Mouse (Mus musculus) Muller cell, postnatal 12 days (primary cell): ENCODE data around the gene Mybl2.
A peak's percentile ranks its signal among the peaks of the same experiment; 100 is the strongest.
"Not testable (repeated sequence)": the region's sequence is repeated elsewhere in the genome, so short reads cannot be mapped to it uniquely, and the experiment has no call there.

Experiments used
- DNase-seq: peaks from one replicate; pipeline ENCODE4 v3.0.0-alpha.2; 2015; ENCODE audit errors: inconsistent ontology term

The Mybl2 gene

DNA sequence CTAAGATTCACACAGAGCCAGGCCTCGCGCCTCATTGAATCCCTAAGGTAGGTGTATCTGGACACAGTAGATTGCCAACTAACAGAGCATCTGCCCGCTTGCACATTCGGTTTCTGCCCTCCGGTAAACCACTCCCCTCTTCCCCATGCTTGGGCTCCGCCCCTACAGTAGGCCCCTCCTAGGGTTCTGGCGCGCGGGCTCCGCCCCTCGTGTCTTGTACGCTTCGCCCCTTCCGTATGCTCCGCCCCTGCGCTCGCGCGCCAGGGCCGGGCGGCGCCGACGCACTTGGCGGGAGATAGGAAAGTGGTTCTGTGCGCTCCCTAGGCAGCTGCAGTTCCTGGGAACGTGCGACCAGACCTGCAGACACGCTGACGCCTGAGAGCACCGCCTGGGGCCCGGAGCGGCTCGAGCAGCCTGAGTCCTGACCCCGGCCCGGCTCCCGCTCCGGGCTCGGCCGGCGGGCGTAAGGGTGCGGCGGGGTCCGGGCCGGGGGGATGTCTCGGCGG lies at the start of gene Mybl2:
Gene Mybl2 (plus strand): TSS at position 353 of the 506 bp plus-strand sequence.
- DNase-seq, result peak; percentile 98

DNA sequence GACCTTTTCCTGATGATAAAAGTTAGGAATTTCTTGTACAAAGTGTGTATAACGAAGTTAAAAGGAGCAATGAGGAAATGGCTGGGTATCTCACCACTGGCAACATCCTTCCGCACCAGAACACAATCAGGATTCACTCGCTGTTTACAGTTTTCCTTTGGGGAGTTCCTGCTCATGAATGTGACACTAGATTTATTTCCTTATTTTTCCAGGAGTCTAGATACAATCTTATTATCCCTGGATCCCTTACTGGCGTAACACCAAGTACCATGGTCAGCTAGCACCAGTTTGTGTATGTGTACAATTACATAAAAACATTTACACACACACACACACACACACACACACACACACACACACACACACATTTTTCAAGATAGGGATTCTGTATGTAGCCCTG lies 47.2 kb upstream of the Mybl2 start:
- DNase-seq, result no peak

DNA sequence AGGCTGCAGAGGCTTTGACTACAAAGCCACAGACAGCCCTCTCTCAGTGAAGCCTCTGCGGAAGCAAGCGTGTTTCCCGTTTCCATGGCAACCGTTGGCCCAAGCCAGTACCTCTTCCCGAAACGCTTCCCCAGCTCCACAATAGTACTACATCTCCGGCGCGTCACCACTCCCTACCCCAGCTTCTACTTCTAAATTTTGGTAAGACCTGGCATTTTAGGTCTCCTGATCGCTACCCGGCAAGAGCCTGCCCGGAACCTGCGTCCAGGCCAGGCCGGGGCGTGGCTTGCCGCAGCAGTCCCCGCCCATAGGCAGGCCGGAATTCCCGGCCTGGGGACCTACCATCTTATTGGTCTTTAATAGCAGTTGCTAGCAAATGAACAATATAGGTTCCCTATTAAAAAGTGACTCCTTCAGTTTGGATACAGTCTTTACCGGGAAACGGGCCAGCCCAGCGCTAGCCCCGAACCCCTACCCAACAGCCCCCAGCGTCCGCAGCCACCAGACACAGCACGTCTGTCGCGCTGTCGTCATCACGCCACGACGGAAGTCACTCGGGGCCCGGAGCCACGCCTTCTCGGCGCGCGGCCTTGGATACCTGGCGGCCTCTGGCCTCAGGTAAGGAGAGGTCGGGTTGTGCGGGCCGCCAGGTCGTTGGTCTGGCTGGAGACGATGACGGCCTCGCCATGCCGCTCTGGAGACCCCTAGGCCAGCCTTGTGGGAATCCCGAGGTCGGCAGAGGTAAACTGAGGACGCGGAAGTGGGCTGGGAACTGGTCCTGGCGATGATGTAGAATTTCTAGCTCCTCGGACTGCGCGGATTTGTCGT lies 37.4 kb upstream of the Mybl2 start, which contains the start of gene Ift52:
Gene Ift52 (plus strand): TSS at position 439 of the 828 bp plus-strand sequence.
- peak; percentile 90 for DNase-seq

DNA sequence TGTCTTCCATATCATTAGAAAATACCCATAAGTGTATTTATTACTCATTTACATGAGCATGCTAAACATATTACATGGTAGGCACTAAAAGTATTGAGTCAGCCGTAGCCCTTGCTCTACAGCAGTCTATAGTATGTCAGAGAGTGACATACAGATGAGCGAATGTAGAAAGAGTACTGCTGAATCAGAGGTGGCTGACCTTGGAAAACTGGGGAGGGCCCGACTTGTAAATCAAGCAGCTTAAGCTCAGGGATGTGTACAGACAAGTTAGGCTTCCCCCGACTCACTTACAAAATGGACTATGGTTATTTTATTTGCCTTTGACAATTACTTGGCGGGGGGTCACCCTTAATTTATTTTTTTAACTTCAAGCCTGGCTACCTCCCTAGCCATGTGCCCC lies 23.2 kb upstream of the Mybl2 start:
- DNase-seq, result no peak

DNA sequence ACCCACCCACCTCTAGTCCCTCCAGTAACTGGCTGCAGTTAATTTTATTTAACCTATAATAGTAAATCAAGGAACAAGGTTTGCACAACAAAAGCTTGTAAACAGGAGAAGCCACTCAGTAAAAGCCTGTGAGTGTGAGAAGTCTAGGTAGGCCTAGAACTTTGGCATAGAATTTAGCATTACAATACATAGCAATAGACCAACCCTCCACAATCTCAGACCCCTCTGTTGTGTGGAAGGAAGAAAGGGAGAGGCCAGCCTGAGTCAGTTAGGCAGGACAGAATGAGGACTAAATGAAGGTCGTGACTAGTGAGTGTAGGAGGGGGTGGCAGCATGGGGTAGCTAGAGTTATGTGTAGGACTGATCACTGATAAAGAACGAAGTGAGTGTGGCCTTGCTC lies 22.7 kb upstream of the Mybl2 start:
- no peak for DNase-seq

DNA sequence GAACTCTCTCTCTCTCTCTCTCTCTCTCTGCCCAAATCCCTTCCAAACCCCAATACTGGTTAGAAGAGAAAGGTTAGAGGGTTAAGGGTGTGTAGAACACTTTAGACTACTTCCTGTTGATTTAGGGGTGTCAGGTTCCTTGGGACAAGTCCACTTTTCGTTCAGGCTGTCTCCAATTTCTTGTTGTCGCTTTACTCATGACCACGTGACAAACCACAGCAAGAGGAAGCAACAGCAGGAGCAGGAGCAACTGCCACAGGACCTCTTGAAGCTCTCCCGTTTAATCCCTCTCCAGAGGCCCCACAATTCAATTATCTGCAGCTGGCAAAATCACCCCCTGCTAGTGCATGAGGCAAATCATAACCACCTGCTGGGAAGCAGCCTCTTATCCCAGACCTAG lies 21.9 kb upstream of the Mybl2 start:
- no peak for DNase-seq

DNA sequence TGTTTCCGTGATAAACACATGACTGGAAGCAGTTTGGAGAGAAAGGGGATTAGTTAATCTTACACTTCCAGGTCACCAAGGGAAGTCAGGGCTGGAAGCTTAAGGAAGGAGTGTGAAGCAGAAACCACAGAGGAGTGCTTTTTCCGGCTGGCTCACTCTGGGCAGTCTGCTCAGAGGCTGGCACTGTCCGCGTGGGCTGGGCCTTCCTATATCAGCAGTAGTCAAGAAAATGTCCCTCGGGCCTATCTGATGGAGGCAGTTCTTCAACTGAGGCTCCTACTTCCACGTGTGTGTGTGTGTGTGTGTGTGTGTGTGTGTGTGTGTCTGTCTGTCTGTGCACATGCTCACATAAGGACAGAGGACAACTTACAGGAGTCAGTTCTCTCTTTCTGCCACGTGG lies 14.5 kb upstream of the Mybl2 start:
- no peak for DNase-seq

DNA sequence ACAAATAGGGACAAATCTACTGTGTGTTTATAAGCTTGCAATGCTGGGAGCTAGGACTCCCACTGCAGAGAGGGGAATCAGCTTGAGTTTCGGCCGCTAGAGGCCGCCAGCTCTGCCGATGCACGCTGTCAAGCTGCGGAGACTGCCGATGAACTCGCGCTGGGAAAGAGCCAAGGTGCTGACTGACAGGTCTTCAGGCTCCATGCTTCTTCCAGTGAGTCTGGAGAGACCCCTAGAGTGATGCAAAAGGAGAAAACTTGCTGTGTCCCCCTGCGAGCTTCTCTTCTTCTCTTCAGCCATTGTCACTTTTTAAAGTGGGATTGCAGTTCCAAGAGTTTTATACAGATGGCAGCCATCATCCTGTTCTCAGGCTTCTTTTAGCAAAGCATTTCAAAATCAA lies 6.4 kb upstream of the Mybl2 start:
- peak; percentile 42 for DNase-seq

DNA sequence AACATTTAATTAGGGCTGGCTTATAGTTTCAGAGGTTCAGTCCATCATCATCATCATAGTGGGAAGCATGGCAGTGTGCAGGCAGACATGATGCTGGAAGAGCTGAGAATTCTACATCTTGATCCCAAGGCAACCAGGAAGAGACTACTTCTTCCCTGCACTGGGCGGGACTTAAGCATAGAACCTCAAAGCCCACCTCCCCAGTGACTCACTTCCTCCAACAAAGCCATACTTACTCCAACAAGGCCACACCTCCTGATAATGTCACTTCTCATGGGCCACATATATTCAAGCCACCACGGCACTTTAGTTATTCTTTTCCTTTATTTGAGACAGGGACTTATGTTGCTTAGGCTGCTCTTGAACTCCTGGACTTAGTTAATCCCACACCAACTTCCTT lies 5.4 kb upstream of the Mybl2 start:
- DNase-seq, result no peak

DNA sequence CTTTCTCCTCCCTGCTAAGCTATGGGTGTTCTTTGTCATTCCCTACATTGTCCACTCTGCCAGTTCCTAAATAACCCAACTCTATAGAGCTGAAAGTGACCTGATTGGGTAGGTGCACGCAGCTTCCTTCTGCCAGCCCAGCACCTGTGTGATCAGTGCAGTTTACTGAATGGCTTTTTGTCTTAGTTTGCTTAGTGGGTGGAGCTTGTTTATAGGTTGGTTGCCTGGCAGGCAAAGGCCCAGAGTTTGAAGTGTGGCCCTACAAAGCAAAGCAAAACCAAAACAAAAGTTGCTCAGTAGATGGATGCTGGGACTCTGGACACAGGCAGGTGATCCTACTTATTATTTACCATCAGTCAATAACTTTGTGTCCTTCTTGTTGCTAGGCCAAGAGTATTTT lies 2.8 kb upstream of the Mybl2 start:
- DNase-seq, result no peak

DNA sequence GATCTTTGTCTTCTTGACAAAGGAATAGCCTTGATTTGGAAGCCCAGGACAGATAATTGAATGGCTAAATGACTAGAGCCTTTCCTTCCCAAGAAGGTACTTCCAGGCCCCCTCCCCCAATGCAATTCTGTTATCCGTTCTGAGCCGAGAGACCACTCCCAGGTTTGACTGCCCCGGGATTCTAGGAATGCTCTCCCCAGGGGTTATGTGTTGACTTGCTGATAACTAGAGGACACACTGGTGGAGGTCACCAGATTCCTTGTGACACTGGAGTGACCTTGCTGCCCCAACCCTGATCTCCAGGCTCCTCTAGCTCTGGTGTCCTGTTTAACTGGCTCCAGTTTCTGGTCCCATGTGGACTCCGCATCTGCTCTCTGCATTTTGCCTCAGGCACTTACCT lies 2.4 kb upstream of the Mybl2 start:
- DNase-seq, result no peak

DNA sequence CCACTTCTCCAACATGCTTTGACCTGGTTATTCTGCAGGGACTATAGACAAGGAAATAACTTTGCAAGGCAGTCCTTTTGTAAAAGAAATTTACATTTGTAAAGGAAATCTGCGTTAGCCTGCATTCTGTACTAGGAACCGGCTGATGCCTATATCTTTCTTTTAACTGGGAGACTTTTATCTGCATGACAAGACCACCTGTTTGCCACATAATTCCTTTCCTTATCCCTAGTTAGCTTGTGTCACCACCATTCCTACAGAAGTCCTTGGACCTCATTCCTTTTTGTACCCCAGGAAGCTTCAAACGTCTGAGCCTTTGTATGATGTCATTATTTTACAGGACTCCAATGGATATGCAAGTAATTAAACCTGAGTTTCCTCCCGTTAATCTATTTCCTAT lies 1.7 kb upstream of the Mybl2 start:
- DNase-seq, result no peak

DNA sequence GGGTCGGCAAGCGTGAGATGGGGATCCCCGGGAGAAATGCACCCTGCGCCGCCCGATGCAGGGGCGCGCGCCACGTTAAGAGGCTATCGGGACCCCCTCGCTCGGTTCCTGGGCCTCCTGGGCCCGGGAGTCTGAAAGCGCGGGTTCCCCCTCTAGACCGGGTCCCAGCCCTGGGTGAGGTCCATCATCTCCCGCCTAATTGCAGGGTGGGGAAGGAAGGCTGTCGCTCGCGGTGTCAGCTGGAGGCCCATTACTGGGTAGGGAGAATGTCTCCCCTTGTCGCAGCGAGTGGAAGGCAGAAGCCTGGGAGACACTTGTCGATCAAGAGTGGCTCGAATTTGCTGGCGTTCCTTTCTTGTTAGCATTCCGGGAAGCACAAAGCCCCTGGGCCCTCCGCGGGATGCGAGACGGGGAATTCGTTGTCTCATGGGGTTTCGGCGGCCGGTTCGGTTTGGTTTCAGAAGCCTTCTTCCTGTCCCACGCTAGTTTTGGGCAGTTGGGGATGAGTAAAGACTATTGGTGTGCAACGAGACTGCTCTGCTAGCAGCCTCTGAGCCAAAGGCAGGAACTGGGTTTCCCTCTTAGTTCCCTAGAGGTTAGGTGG lies 506 bp downstream of the Mybl2 start:
- peak; percentile 53 for DNase-seq

DNA sequence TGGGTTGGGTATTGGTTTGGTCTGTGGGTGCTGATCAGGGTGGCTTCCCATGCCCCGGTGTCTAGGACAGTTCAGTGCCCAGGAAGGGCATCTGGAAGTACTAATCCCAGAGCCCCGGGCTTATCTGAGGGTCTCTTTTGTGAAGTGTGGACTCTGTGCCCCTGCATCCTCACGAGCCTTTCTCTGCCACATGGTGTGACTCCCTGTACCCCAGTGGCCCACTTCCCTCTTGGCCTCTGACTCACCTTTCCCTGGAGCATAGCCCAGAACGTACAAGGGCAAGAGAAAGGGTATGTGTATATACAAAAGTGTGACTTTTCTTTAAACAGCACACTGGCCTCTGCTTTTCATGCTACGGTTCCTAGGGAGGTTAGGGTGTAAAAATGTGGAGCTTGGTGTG lies 1.2 kb downstream of the Mybl2 start:
- peak; percentile 37 for DNase-seq

DNA sequence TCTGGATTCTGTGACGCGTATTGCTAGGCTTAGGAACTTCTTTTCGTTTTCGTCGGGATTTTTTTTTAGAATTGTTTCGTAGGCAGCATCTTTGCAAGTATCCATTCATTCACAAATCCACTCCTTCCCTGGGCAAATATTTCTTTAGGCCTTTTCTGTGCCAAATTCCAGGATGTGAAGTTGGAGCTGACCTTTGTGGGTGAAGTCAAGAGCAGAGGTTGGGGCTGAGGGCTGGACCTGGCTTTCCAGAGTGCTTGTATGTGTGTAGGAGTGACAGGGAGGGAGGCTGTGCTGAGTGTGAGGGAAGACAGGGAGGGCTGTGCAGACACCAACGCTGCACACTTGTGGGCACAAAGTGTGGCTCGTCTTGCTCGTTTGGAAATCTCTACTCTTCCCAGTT lies 2.1 kb downstream of the Mybl2 start:
- DNase-seq, result no peak

DNA sequence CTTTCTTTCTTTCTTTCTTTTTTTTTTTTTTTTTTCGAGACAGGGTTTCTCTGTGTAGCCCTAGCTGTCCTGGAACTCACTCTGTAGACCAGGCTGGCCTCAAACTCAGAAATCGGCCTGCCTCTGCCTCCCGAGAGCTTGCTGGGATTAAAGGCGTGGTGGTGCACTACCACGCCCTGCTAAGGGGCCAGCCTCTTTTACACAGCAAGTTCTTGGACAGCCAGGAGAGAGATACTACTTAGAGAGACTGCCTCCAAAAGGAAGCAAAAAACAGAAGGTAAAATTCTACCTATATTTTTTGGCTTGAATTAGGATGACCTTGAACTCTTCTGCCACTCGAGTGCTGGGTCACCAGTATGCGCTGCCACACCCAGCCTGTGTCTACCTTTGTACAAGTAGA lies 4.5 kb downstream of the Mybl2 start:
- DNase-seq, result not testable (repeated sequence)

DNA sequence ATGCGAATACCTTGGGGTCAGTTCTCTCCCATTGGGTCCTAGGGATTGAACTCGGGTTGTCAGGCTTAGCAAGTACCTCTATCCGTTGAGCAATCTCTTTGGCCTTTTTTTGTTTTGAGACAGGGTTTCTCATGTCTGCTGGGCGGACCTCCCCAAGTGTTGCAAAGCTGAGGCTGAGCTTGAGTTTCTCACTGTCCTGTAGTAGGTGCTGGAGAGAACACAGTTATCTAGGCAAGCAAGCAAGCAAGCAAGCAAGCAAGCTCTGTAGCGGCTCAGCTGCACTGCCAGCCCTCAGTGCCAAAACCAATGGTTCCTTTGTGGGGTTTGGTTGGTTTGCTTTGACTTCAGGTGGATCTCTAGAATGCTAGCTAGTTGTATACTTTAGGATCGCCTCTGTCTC lies 6.1 kb downstream of the Mybl2 start:
- no peak for DNase-seq

DNA sequence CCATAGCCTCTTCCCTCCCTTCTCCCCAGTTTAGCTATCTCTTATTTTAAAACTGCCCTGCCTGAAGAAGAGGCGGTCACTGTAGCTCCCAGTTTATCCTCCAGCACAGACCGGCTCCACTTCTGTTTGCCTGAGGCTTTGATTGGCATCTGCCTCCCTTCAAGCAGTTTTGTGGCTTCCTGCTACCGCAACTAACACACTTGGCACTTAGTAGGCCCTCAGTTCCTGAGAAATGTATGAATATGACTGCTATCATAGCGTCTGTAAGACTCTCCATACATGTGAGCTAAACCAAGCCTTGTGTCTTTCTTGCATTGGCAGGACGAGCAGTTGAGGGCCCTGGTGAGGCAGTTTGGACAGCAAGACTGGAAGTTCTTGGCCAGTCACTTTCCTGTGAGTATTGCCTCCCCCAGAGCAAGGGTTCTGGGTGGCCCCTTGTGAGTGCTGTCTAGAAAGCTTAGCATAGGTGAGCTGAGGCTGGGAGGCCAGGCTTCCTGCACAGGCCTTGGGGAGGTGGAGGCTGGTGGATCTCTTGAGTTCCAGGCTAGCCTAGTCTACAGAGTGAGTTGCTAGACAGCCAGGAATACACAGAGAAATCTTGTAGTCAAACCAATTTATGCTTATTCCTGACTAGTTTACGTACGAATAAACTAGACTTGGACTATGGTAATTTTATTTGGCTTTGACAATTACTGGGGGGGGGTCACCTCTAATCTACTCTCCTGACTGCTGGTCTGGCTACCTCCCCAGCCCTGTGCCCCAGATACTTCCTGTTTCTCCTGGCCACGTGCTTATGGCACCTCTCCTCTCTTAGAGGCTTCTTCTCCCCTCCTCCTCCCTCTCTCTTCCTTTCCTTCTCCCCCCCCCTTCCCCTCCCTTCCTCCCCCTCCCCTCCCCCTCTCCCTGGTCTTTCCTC lies 7.0 kb downstream of the Mybl2 start:
- no peak for DNase-seq

DNA sequence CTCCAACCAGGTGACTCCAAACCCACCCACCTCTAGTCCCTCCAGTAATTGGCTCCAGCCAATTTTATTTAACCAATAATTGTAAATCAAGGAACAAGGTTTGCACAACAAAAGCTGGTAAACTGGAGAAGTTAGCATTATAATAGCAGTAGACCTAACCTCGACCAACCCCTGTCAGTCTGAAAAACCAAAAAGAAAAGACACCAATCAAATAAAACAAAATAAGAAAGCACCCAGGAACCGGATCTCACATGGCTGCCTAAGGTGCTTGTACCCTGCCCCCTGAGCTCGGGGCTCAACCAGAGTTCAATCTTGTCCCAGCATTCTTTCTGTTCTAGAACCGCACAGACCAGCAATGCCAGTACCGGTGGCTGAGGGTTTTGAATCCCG lies 7.6 kb downstream of the Mybl2 start:
- DNase-seq, result no peak

DNA sequence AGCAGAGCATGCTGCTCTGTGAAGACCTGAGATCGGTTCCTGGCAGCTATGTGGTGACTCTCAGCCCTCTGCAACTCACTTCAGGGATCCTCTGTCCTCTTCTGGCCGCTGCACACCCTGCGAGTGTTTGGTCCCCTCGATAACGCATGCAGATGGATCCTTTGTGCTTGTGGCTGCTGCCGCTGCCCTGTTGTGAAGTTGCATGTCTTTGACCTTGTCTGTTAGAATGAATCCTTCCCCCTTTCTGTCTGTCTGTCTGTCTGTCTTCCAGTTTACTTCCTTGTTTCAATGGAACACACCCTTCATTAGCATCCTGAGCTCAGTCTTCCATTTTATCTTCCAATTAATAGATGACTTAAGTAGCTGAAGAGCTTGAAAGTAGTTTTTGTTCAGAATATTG lies 11.8 kb downstream of the Mybl2 start:
- no peak for DNase-seq

DNA sequence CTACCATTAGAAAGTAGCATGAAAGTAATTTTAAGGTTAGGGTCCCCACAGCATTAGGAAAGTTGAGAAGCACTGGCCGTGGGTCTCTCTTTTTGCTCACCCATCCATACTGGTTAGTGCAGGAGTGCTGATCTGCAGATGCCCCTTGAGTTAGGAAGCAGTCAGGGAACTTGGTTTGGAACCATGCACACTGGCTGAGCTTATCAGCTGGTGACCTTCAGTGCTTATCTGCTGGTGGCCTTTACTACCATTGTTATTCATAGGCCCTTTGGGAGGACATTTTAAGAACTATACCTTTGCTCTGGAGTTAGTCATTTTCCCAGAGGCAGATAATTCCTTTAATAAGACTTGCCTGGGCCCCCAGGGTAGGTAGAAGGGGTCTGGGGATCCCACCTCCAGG lies 12.7 kb downstream of the Mybl2 start:
- no peak for DNase-seq

DNA sequence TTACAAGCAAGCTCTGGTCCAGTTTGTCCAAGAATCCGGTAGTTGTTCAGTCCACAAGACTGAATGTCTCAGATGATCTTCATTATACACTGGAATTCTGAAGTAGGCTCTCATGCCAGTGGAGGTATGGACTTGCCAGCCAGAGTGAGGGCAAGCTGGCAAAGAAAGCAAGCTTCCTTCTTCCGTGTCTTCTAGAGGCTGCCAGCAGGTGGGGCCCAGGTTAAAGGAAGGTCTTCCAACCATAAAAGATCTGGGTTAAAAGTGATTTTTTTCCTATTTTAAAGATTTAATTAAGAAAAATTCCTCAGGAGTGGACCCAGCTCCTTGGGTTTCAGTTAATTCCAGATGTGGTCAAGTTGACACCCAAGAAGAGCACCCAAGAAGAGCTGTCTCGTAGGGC lies 15.7 kb downstream of the Mybl2 start:
- no peak for DNase-seq
